Mouse (Mus musculus): ENCODE results near the gene 1700013F07Rik. TPM values are rescaled to one million over a fixed set of nuclear protein-coding genes. Genes with fewer than 3 reads are reported as not detected.
"Not testable (repeated sequence)": the region's sequence is repeated elsewhere in the genome, so short reads cannot be mapped to it uniquely, and the experiment has no call there.

Gene 1700013F07Rik
- total and polyA plus RNA-seq, 2 experiments from 2014 or later = 1.3 to 3.1 TPM

GRCm38 (mm10) chr3:108563309-108563708 is 29.4 kb downstream of the 1700013F07Rik start:
- Histone ChIP-seq H3K36me3 (ENCODE audit: insufficient read depth, low read length) (peaks cover 3% of the 10 kb centered on the region; the same call in 1 of the 2 replicates), H3K27me3 (ENCODE audit: insufficient read depth, low read length) (no peaks in the 10 kb centered on the region), H3K4me3 (ENCODE audit: low read length) (peak overlapping the region; percentile 92), H3K4me2 (ENCODE audit: low read depth, low read length) (peak overlapping the region; percentile 86), H3K4me1 (ENCODE audit: insufficient read depth, low read length) (peaks cover 10% of the 10 kb centered on the region), H3K9ac (replicated peaks; ENCODE audit: low read length) (0 out of 2 replicates have a peak overlapping the region, but pooled peaks have one; percentile 41), H3K9me3 (ENCODE audit: low read length) (no peaks in the 10 kb centered on the region), H3K27ac (peak overlapping the region; percentile 90)
- ATAC-seq (no peak), DNase-seq (ENCODE audit: low spot score) (peak; percentile 92)
- peak; percentile 82 for TF ChIP-seq CTCF (IDR thresholded peaks at IDR 0.05; ENCODE audit: low read depth)
- 2% methylated on average over 4 of the region's 4 CpGs for WGBS

DNA sequence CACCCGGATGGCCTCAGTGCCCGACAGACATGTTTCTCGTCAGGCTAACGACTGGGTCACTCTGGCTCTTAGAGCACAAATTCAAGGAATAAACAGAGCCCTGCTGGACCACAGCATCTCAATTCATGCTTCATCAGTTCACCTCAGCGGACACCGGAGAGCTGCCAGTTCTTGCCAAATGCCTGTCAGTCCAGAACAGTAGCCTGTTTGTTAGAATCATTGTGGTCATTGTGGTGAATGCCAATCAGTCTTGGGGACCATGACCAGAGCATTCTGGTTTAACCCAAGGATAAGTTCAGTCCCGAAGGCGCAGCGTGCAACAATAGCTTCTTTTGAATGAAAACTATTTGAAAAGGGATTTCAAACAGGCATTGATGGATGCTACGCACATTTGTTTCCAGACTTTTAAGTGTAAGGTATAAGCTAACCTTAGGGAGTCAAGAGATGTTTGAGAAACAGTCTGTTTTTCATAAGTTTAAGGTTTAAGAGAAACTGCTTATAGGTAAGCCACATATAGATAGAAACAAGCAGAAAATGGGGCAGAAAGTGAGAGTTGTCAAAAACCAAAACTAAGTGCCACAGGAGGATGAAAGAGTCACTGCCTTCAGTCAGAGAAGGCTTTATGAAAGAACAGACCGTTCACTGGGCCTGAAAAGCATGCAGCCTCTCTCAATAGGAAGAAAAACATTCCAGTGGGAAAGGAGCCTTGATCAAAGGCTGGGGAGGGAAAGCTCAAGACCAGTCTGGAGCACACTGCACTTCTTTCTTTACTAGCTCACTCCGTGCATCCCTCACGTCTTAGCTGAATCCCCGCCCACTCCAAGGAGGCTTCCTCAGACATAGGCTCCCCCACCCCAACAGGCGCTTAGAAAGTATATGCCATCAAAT is 34.3 kb downstream of the 1700013F07Rik start:
- peak; percentile 74 for DNase-seq (ENCODE audit: low spot score)
- Histone ChIP-seq H3K4me2 (ENCODE audit: low read depth, low read length) (no peak overlapping the region), H3K4me1 (ENCODE audit: insufficient read depth, low read length) (0 out of 2 replicates have a peak, but pooled peaks cover under 1% of the 10 kb centered on the region), H3K9ac (replicated peaks; ENCODE audit: low read length) (no peak overlapping the region), H3K4me3 (ENCODE audit: low read length) (no peak overlapping the region), H3K27me3 (ENCODE audit: insufficient read depth, low read length) (no peaks in the 10 kb centered on the region), H3K27ac (peak overlapping the region; percentile 64), H3K36me3 (ENCODE audit: insufficient read depth, low read length) (no peaks in the 10 kb centered on the region), H3K9me3 (ENCODE audit: low read length) (no peaks in the 10 kb centered on the region)
- no peak for TF ChIP-seq CTCF (IDR thresholded peaks at IDR 0.05; ENCODE audit: low read depth)
- WGBS = 12% methylated on average over 15 of the region's 15 CpGs
- ATAC-seq = peak; percentile 67

DNA sequence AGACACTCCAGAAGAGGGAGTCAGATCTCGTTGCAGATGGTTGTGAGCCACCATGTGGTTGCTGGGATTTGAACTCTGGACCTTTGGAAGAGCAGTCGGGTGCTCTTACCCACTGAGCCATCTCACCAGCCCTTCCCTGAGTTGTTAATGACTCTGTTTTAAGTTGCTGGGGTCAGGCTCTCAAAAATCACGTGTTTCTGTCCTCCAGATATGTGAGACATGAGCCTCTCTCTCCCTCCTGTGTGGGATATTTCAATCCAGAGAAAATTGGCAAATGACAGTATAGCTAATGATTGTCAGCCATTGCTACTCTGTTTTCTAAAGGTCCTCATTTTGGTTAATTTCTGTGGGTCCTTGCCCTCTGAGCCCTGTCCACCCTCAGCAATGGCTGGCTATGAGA is 35.7 kb downstream of the 1700013F07Rik start:
- H3K36me3 ChIP-seq (ENCODE audit: insufficient read depth, low read length); H3K27me3 ChIP-seq (ENCODE audit: insufficient read depth, low read length); H3K4me3 ChIP-seq (ENCODE audit: low read length); ATAC-seq; H3K9ac ChIP-seq (replicated peaks; ENCODE audit: low read length); DNase-seq (ENCODE audit: low spot score); H3K4me1 ChIP-seq (ENCODE audit: insufficient read depth, low read length); H3K27ac ChIP-seq; H3K4me2 ChIP-seq (ENCODE audit: low read depth, low read length); H3K9me3 ChIP-seq (ENCODE audit: low read length): not testable (repeated sequence)
- WGBS = 47% methylated on average over 3 of the region's 3 CpGs

GRCm38 (mm10) chr3:108570813-108571212 is 36.9 kb downstream of the 1700013F07Rik start:
- no peak overlapping the region for H3K9ac ChIP-seq (replicated peaks; ENCODE audit: low read length)
- ATAC-seq (no peak; the same call in 1 of the 2 replicates), DNase-seq (ENCODE audit: low spot score) (no peak)
- H3K4me1 ChIP-seq (ENCODE audit: insufficient read depth, low read length) = no peaks in the 10 kb centered on the region
- peak overlapping the region; percentile 78 for H3K4me2 ChIP-seq (ENCODE audit: low read depth, low read length)
- no peaks in the 10 kb centered on the region for H3K36me3 ChIP-seq (ENCODE audit: insufficient read depth, low read length)
- TF ChIP-seq CTCF (IDR thresholded peaks at IDR 0.05; ENCODE audit: low read depth) = no peak
- H3K4me3 ChIP-seq (ENCODE audit: low read length) = no peak overlapping the region
- no peak overlapping the region for H3K27ac ChIP-seq
- no peaks in the 10 kb centered on the region for H3K27me3 ChIP-seq (ENCODE audit: insufficient read depth, low read length)
- WGBS = 89% methylated on average over 14 of the region's 14 CpGs
- H3K9me3 ChIP-seq (ENCODE audit: low read length) = no peaks in the 10 kb centered on the region

DNA sequence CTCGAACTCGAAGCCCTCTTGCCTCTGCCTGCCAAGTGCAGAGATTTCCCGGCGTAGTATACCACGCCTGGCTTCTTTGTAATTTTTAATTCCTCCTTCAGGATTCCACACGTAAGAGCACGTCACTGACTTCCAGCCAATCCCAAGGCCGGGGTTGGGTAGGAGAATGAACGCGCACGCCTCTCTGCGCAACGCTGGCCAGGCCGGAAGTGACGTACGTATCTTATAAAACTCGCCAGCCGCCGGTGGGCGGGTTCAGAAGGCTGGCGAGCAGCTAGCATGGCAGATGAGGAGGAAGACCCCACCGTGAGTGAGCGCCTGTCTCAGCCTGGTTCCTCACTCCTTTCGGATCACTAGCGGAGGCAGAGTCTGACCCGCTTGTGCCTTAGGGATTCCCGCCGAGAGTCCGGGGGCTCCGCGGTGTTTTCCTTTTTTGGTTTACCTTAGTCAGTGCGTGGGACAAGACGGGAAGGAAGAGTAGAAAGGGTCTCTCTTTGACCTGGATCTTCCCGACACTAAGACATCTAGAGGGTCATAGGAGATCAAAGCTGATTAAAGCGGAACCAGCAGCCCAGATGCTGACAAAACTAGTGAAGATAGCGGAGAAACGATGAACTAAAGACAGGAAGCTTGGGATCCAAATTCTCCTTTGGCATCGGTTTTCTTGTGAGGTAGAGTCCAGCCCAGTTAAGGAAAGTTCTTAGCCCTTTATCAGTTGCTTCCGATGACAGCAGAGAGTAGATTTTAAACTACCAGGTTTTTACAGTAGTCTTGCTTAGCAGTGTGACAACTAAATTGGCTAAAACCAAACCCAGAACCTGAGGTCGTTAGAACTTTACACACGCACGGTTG is 37.7 kb downstream of the 1700013F07Rik start, which contains the start of gene Taf13:
Gene Taf13, plus strand, starts transcription at position 256 of the 852 bp plus-strand sequence.
- peak within 1 kb of the TSS; percentile 76 for H3K27ac ChIP-seq
- no peak for TF ChIP-seq CTCF (IDR thresholded peaks at IDR 0.05; ENCODE audit: low read depth)
- H3K4me3 ChIP-seq (ENCODE audit: low read length) = peak within 1 kb of the TSS; percentile 65
- peak; percentile 98 for ATAC-seq
- peak; percentile 99 for DNase-seq (ENCODE audit: low spot score)
- H3K27me3 ChIP-seq (ENCODE audit: insufficient read depth, low read length) = no peaks in the 10 kb centered on the region
- peak within 1 kb of the TSS; percentile 75 for H3K9ac ChIP-seq (replicated peaks; ENCODE audit: low read length)
- H3K4me1 ChIP-seq (ENCODE audit: insufficient read depth, low read length) = no peaks in the 10 kb centered on the region
- H3K9me3 ChIP-seq (ENCODE audit: low read length) = no peaks in the 10 kb centered on the region
- 1% methylated on average over 42 of the region's 42 CpGs for WGBS
- H3K36me3 ChIP-seq (ENCODE audit: insufficient read depth, low read length) = no peaks in the 10 kb centered on the region
- peak within 1 kb of the TSS; percentile 78 for H3K4me2 ChIP-seq (ENCODE audit: low read depth, low read length)

GRCm38 (mm10) chr3:108572309-108573010 is 38.5 kb downstream of the 1700013F07Rik start:
- Histone ChIP-seq H3K4me1 (ENCODE audit: insufficient read depth, low read length) (no peaks in the 10 kb centered on the region), H3K9me3 (ENCODE audit: low read length) (no peaks in the 10 kb centered on the region), H3K27me3 (ENCODE audit: insufficient read depth, low read length) (no peaks in the 10 kb centered on the region), H3K9ac (replicated peaks; ENCODE audit: low read length) (peak overlapping the region; percentile 75; the same call in 1 of the 2 replicates), H3K27ac (0 out of 2 replicates have a peak overlapping the region, but pooled peaks have one; percentile 76), H3K36me3 (ENCODE audit: insufficient read depth, low read length) (no peaks in the 10 kb centered on the region), H3K4me2 (ENCODE audit: low read depth, low read length) (peak overlapping the region; percentile 78), H3K4me3 (ENCODE audit: low read length) (peak overlapping the region; percentile 65)
- TF ChIP-seq CTCF (IDR thresholded peaks at IDR 0.05; ENCODE audit: low read depth) = no peak
- 42% methylated on average over 18 of the region's 18 CpGs for WGBS
- ATAC-seq = no peak
- DNase-seq (ENCODE audit: low spot score) = no peak
